Mouse (Mus musculus): ENCODE measurements around the gene Wnt2. TPM values are rescaled to one million over a fixed set of nuclear protein-coding genes. Genes with fewer than 3 reads are reported as not detected.

Wnt2 gene
- total RNA-seq, 2 experiments from 2014 or later, result 1.1 to 1.2 TPM

GRCm38 (mm10) chr6:17990173-17991028 is 40.0 kb downstream of the Wnt2 start:
- intact Hi-C loops (cut with DNase I), result no loop called here
- no peak for DNase-seq

DNA sequence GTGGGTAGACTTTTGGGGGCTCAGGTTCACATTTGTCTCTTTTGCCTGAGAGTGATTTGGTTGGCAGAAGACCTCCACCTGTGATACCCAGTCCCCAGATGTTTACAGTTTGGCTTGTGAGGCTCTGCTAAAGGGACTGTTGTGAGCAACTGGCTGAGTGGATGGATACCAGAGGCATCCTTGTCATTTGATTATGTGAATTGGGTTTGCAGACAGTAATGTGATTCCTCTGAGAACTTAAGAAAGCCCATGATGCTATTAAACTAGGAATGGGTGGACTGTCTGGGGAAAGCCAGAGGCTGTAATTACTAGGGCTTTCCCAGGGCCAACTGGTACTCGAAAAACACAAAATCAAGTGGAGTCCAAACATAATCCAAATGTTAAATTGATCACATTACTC is 51.0 kb downstream of the Wnt2 start:
- no peak for DNase-seq
- intact Hi-C loops (cut with DNase I), result no loop called here

DNA sequence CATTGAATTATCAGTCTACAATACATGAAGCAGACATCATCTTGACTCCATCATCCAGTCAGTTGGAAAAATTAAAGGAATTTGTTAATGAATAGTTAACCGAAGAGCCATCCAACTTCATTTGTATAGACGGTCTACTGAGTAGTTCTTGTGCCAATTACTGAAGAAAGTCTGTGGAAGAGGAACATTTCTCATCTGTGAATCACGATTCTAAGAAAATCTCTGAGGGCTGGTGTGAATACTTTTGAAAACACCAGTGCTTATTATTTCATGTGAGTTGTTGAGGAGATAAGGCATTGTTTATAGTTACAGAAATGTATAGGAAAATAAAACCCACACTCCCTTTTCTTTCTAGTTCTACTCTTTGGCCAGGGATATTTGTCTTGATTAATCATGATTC is 51.5 kb downstream of the Wnt2 start:
- DNase-seq, result no peak
- intact Hi-C loops (cut with DNase I), result no loop called here

GRCm38 (mm10) chr6:17978324-17978723 is 52.1 kb downstream of the Wnt2 start:
- DNase-seq, result no peak
- intact Hi-C loops (cut with DNase I), result no loop called here

DNA sequence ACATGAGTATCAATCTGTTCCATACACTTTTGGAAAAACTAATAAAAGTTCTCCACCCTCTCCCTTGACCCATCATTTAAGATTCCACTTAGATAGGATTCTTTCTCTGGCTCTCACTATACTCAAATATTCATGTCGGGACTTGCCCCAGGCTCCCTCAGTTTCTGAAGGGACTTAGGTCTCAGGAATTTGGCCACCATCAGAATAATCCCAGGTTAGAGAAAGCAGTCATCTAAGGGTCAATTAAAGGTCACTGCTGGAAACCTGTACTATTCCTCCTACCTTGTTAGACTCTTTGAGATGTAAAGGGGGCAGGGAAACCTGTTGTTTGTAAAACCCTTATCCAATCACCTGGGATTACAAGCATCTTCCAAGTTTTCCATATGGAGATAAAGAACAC is 53.2 kb downstream of the Wnt2 start:
- DNase-seq, result no peak
- intact Hi-C loops (cut with DNase I), result no loop called here

DNA sequence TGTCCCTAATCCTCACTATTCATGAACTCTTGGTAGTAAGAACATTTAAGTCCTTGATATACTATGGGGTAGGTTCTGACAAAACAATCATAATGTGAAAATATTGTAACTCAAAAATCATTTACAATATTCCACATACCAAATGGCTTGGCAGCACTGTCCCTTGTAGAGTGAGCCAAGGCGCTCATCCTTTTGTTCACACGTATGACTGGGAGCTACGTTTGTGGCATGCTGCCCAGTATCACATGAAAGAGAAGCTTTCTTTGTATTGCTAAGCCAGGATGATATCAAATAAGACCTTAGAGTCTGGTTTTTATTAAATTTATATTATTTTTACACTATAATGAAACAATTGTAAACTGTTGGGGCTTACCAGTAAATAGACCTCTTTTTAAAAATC is 56.0 kb downstream of the Wnt2 start:
- intact Hi-C loops (cut with DNase I), result no loop called here
- DNase-seq, result no peak

GRCm38 (mm10) chr6:17971393-17971792 is 59.0 kb downstream of the Wnt2 start:
- no peak for DNase-seq
- intact Hi-C loops (cut with DNase I), result no loop called here

DNA sequence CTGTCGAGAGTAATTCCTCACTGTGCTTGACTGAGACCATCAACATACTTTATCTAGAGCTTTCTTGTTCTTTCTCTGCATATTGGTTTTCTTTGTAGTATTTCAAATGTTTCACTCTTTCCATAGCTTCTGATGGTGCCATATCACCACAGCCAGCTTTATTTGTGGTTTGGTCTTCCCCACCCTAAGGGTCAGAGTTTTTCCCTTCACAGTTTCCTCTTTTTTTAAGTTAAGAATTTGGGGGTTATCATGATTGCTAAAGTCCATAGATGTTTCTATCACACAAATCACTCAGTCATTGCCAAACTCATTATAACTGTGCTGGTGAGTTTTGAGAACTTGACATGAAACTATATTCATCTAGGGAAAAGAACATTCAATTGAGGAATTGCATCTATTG is 60.6 kb downstream of the Wnt2 start:
- DNase-seq, result no peak
- intact Hi-C loops (cut with DNase I), result no loop called here

- intact Hi-C loops (cut with DNase I), result no loop called here
- DNase-seq, result no peak
Observed at GRCm38 (mm10) chr6:17968467-17969144, 61.8 kb downstream of the Wnt2 start.

DNA sequence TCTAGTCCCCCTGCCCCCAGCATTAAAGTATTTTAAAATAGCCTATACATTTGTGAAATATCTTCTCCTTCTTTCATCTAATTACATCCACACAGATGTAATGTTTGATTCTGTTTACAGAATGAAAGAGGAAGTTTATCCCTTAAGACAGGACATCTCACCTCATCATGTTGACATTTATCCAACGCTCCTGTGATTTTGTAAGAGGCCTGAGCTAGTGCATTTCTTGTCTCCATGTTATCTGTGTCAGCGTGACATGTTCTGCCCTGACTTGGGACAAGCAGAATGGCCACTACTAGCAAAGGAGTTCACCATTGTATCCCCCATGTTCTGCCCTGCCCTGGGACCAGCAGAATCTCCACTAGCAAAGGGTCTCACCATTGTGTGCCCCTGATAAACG is 66.9 kb downstream of the Wnt2 start:
- DNase-seq, result no peak
- intact Hi-C loops (cut with DNase I), result no loop called here

- intact Hi-C loops (cut with DNase I), result no loop called here
- DNase-seq, result no peak
Observed at GRCm38 (mm10) chr6:17951779-17952178, 78.6 kb downstream of the Wnt2 start.

GRCm38 (mm10) chr6:17949103-17949502 is 81.3 kb downstream of the Wnt2 start:
- DNase-seq, result no peak
- intact Hi-C loops (cut with DNase I), result no loop called here

- DNase-seq, result no peak
- intact Hi-C loops (cut with DNase I), result no loop called here
Observed at GRCm38 (mm10) chr6:17947130-17947831, 83.1 kb downstream of the Wnt2 start.

DNA sequence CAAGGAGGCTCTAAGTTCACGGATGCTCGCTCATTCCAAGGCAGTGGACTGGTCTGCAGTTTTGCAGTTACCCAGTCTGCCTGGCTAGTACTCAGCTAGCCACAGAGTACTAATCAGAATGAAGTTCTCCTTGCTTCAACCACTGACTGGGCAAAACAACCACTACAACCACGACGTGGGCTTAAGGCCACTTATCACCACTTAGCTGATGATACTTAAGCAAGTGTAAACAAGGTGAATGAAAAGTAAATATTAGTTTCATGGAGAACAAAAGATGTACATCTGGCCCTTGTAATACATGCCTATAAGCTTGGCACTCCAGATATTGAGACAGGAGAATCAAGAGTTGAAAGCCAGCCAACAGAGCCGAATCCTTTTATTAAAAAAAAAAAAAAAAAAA is 83.9 kb downstream of the Wnt2 start:
- intact Hi-C loops (cut with DNase I), result no loop called here
- DNase-seq, result no peak

DNA sequence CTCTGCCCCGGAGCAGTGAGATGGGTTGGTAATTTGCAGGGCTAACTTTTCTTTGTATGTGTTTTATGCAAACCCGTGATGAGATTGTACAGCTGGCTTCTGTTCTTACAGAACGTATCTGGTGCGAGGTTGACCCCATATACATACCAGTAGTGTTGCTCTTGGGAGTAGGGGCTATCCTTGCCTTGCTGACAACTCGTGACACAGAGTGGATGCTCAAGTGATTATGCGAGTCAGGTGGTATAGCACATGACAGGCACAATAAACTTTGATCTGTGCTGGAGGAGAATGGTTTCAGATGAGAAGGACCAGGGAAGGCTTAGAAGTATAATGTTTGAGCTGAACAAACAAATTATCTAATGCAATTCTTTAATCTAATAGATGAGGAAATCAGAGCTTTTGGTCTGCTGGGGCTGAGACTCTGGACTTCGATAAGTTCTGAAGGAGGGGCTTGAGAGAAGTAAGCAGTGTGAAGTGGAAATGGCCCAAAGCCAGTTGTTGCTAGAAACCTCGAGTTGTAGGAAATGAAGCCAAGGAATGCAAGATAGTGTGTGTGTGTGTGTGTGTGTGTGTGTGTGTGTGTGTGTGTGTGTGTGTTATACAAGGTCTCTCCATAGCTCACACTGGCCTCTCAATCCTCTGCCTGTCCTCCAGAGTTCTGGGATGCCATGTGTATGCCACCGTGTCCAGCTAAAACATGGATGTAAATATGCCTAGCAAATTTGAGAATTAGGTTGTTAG is 86.3 kb downstream of the Wnt2 start:
- peak in 1 of 2 experiments; percentile 12 for DNase-seq
- intact Hi-C loops (cut with DNase I), result no loop called here

- no peak for DNase-seq
- intact Hi-C loops (cut with DNase I), result no loop called here
Observed at GRCm38 (mm10) chr6:17942344-17942743, 88.0 kb downstream of the Wnt2 start.

- intact Hi-C loops (cut with DNase I), result no loop called here
- DNase-seq, result no peak
Observed at GRCm38 (mm10) chr6:17941916-17942315, 88.5 kb downstream of the Wnt2 start.
